Mouse (Mus musculus) CH12.LX (cell line): Measurements from ENCODE around the gene Zbed4.

Source experiments
- CTCF ChIP-seq, 2 experiments: IDR thresholded peaks in 1 of 2; conservative IDR thresholded peaks in 1 of 2; 2 replicates each; pipeline ENCODE4 v1.5.1; 2011 to 2012; ENCODE audit warnings: low read depth in 2 of 2, low read length in 2 of 2, improper control_type of control experiment in 1 of 2, inconsistent platforms in 1 of 2, mild to moderate bottlenecking in 1 of 2, moderate library complexity in 1 of 2
- POLR2A ChIP-seq: IDR thresholded peaks from 2 replicates; pipeline ENCODE4 v1.6.1; 2011; ENCODE audit warnings: low read depth, mild to moderate bottlenecking, improper control_type of control experiment, low read length
- RAD21 ChIP-seq: IDR thresholded peaks from 2 replicates; pipeline ENCODE4 v1.6.1; 2011; ENCODE audit warnings: low read depth, mild to moderate bottlenecking, low read length, improper control_type of control experiment, moderate library complexity
- USF1 ChIP-seq: IDR thresholded peaks from 2 replicates; pipeline ENCODE4 v1.6.1; 2014; ENCODE audit warnings: low read depth, mild to moderate bottlenecking, inconsistent platforms, low read length, improper control_type of control experiment
- ZMIZ1 ChIP-seq: IDR thresholded peaks from 2 replicates; pipeline ENCODE4 v1.6.1; 2012; ENCODE audit warnings: low read depth, mild to moderate bottlenecking, inconsistent platforms, low read length, improper control_type of control experiment

DNA sequence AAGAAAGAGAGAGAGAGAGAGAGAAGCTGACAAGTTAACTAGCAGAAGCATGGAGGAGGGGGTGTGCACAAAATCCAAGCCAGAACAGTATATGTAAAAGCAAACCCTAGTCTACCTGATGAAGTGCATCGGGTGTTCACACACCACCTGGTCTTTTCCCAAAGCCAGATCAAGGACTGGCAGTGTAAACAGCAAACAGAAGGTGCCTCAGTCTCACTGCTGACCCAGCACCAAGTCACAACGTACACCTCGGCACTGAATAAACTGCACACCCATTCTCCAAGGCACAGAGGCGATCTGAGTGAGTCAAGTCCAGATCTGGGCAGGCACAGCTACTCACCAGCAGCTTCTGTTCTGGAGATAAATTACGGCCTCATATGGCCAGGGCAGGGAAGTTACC is 26.4 kb upstream of the Zbed4 start:
- no peak for TF ChIP-seq CTCF (conservative IDR thresholded peaks at IDR 0.05 in 1 of 2, IDR thresholded peaks at IDR 0.05 in 1 of 2; ENCODE audit: low read depth in 2 of 2, low read length in 2 of 2)
- TF ChIP-seq USF1 = no peak
- TF ChIP-seq POLR2A = no peak
- TF ChIP-seq ZMIZ1 = no peak
- TF ChIP-seq RAD21 = no peak
